Mouse (Mus musculus): ENCODE measurements around the gene Zfp710.
"Not testable (repeated sequence)": the region's sequence is repeated elsewhere in the genome, so short reads cannot be mapped to it uniquely, and the experiment has no call there.

The Zfp710 gene

DNA sequence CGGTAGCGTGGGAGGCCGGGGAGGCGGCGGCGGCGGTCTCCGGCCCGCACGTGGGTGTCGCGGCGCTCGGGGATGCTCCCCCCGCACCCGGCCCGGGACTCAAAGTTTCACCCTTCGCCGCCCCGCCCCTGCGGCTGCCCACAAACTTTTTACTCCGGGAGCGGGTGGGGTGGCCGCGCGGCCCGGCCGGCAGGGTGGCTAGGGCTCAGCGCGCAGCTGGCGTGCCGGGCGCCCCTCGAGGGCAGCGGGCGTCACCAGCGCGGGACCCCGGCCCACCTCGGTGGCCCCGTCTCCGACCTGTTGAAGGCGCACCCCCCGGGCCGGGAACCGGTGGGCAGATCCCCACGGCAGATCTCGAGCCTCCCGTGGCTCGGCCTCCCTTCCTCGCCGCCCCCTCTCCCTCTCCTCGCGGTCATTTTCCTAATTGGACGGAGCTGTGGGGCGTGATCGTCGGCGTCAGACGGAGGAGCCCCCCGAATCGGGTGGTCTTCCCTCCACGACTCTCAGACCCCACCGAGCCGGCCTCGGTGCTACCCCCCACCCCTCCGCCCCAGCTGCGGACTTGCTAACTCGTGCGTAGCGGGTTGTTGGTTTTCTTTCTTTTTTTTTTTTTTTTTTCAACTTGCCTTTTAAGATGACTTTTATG, 2.5 kb downstream of the Zfp710 start:
- peak; percentile 89 for DNase-seq (ENCODE audit: low read depth, low spot score)

DNA sequence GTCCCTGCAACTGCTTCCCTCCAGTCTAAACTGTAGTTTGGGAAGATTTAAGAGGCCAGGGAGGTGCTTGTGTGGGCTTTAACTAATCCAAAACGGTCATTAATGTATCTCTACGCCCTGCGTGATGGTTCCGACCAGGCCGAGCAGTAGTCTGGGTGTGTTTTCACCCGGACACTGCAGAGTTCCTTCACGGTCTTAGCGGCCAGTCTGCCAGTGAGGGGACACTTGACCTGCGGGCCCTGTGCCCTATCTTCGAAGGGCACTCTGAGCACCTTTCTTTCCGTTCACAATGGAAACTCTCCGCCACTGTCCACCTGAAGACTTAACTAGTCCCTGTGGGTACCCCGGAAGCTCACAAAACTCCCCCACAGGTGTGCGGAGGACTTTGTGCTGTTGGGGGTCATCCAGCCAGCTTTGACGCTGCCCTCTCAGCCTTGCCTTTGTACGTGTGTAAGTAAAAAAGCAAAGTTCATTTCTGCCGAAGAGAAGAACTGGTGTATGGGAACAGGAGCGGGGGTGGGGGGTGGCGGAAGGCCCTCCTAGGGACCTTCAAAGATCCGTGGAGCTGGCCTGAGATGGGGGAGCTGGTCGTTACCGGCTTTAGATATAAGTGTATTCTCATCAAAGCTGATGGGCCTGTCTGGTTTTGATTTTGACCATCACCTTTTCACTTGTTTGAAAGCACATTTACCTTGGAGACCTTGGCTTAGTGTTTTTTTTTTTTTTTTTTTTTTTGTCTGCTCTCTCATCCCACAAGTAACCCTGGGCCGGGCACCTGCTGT, 3.2 kb downstream of the Zfp710 start:
- peak; percentile 34 for DNase-seq (ENCODE audit: low read depth, low spot score)

GRCm38 (mm10) chr7:80028418-80028720, 3.8 kb downstream of the Zfp710 start:
- no peak for DNase-seq (ENCODE audit: low read depth, low spot score)

- no peak for DNase-seq (ENCODE audit: low read depth, low spot score)
Measured at GRCm38 (mm10) chr7:80030009-80030408, 5.4 kb downstream of the Zfp710 start.

DNA sequence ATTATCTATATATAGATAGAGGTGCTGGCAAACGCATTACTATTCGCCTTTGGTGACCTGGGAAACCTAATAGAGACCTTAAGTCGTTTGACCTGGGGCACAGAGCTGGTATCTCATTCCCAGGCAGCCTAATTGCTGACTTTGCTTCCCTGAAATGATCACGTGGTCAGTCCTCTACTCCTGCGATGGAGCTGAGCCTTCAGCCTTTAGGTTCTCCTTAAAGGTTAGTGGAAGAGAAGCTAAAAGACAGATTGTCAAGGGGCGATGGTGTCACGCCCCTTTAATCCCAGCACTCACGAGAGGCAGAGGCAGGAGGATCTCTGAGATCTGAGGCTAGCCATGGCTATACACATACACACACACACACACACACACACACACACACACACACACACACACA, 5.9 kb downstream of the Zfp710 start:
- no peak for DNase-seq (ENCODE audit: low read depth, low spot score)

- no peak for DNase-seq (ENCODE audit: low read depth, low spot score)
Measured at GRCm38 (mm10) chr7:80030987-80031386, 6.4 kb downstream of the Zfp710 start.

- DNase-seq (ENCODE audit: low read depth, low spot score): no peak
Measured at GRCm38 (mm10) chr7:80031478-80031877, 6.9 kb downstream of the Zfp710 start.

GRCm38 (mm10) chr7:80032216-80033052, 7.8 kb downstream of the Zfp710 start:
- DNase-seq (ENCODE audit: low read depth, low spot score): peak; percentile 19

- peak; percentile 58 for DNase-seq (ENCODE audit: low read depth, low spot score)
Measured at GRCm38 (mm10) chr7:80033064-80033717, 8.6 kb downstream of the Zfp710 start.

DNA sequence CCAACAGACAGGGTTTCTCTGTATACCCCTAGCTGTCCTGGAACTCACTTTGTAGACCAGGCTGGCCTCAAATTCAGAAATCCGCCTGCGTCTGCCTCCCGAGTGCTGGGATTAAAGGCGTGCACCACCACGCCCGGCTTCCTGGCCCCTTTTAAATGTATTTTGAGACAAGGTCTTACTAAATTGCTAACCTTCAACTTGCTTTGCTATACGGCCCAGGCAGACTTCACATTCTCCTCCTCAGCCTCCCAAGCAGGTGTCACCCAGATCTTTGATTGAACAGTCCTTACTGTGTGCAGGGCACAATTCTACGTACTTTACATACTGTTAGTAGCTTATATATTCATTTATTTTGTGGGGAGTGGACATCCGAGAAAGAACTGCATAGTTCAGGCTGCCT, 9.2 kb downstream of the Zfp710 start:
- no peak for DNase-seq (ENCODE audit: low read depth, low spot score)

DNA sequence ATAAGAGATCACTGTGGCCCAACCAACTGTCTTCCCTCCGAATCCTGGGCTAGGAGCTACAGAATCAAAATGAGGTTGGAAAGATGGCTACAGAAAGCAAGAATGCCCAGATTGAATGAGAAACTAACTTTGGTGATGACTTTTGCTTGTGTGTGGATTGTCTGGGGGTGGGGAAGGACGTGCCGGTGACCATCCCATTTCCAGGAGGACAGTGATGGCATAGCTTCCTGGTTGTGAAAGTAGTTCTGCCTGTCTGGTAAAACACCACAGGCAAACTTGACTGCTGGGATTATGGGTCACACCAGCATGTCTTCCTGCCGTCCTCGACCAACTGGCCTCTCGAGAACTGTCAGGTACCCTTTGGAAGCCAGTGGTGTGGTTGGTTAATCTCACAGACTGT, 10.5 kb downstream of the Zfp710 start:
- DNase-seq (ENCODE audit: low read depth, low spot score): no peak

DNA sequence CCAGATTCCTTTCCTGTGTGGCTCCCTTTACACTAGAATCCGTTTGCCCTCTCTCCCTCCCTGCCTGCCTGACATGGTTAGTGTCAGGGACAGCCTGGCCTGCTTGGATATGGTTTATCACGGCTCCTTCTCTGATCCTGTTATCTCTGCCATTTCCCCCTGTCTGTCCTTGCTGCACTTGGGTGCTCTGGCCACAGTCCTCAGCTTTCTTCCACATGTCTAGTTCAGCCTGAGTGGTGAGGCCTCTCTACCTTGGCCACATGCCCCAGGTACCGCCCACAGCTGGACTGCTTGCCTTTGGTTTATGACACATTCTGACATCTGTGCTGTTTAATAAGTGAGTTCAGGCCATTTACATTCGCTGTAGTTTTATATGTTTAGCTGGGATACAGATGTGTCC, 11.1 kb downstream of the Zfp710 start:
- no peak for DNase-seq (ENCODE audit: low read depth, low spot score)

- DNase-seq (ENCODE audit: low read depth, low spot score): no peak
Measured at GRCm38 (mm10) chr7:80039699-80040098, 15.1 kb downstream of the Zfp710 start.

GRCm38 (mm10) chr7:80044170-80044569, 19.6 kb downstream of the Zfp710 start:
- DNase-seq (ENCODE audit: low read depth, low spot score): no peak

- DNase-seq (ENCODE audit: low read depth, low spot score): no peak
Measured at GRCm38 (mm10) chr7:80047041-80047440, 22.4 kb downstream of the Zfp710 start.

- no peak for DNase-seq (ENCODE audit: low read depth, low spot score)
Measured at GRCm38 (mm10) chr7:80049746-80050145, 25.1 kb downstream of the Zfp710 start.

- not testable (repeated sequence) for DNase-seq (ENCODE audit: low read depth, low spot score)
Measured at GRCm38 (mm10) chr7:80050382-80050781, 25.8 kb downstream of the Zfp710 start.

- no peak for DNase-seq (ENCODE audit: low read depth, low spot score)
Measured at GRCm38 (mm10) chr7:80051835-80052234, 27.2 kb downstream of the Zfp710 start.

- no peak for DNase-seq (ENCODE audit: low read depth, low spot score)
Measured at GRCm38 (mm10) chr7:80052261-80052660, 27.6 kb downstream of the Zfp710 start.

DNA sequence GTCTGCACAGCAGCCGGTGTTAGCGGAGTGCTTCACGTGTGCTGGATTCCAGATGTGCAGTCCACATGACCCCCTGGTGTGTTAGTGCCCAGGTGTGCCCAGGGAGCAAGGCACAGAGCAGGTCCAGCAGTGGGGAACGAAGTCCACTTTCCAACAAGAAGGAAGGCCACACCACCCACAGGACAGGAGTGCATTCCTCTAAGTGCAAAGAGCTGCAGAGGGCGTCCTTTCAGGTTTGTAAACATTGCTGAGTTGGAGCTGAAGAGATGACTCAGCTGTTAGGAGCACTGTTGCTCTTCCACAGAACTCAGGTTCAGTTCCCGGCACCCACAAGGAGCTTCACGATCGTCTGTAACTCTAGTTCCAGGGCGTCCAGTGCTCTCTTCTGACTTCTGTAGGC, 28.5 kb downstream of the Zfp710 start:
- DNase-seq (ENCODE audit: low read depth, low spot score): no peak

- no peak for DNase-seq (ENCODE audit: low read depth, low spot score)
Measured at GRCm38 (mm10) chr7:80055781-80056180, 31.2 kb downstream of the Zfp710 start.

Data from CD4-positive helper T cell, adult 2 months (primary cell).